Mouse (Mus musculus): ENCODE data around the gene Cnot3.

GRCm38 (mm10) chr7:3608668-3609067 is 36.4 kb upstream of the Cnot3 start:
- TF ChIP-seq POLR2A (IDR thresholded peaks at IDR 0.05; ENCODE audit: borderline replicate concordance, extremely low read depth, low read depth, low read length) (no peak), CTCF (IDR thresholded peaks at IDR 0.05; ENCODE audit: insufficient read depth, low read length) (no peak)
